Mouse (Mus musculus): Measurements from ENCODE around the gene Psmd7.

DNA sequence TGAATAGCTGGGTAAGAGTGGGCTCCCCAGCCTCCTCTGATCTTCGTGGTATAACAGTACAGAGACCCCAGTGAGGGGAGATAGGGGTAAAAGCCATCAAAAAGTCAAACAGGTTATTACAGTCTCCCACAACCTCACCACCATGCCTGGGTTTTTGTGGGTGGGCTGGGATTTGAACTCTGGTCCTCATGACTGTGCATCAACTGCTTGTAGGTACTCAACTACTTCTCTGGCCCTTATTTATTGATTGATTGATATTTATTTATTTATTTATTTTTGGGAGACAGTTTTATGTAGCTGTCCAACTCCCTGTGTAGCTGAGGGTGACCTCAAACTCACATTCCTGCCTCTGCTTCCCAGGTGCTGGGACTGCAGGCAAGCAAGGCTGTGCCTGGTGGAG, 9.5 kb upstream of the Psmd7 start:
- TF ChIP-seq POLR2A (IDR thresholded peaks at IDR 0.05; ENCODE audit: low read depth, low read length) (no peak), CTCF (IDR thresholded peaks at IDR 0.05; ENCODE audit: extremely low read depth, insufficient read length, insufficient replicate concordance, low read depth, low read length) (no peak)
